Mouse (Mus musculus) olfactory bulb, adult 2 months (tissue): Measurements from ENCODE around the gene Bach2.

Experiments
- CTCF ChIP-seq: fragments of 200-500 bp; IDR thresholded peaks from 2 replicates; pipeline ENCODE4 v1.5.1; 2012; ENCODE audit warnings: low read depth, mild to moderate bottlenecking, low read length, moderate library complexity; ENCODE audit not compliant: insufficient read depth
- POLR2A ChIP-seq: fragments of 200-500 bp; IDR thresholded peaks from 2 replicates; pipeline ENCODE4 v1.6.1; 2012; ENCODE audit warnings: mild to moderate bottlenecking, low read depth, low read length, moderate library complexity; ENCODE audit not compliant: insufficient read depth

DNA sequence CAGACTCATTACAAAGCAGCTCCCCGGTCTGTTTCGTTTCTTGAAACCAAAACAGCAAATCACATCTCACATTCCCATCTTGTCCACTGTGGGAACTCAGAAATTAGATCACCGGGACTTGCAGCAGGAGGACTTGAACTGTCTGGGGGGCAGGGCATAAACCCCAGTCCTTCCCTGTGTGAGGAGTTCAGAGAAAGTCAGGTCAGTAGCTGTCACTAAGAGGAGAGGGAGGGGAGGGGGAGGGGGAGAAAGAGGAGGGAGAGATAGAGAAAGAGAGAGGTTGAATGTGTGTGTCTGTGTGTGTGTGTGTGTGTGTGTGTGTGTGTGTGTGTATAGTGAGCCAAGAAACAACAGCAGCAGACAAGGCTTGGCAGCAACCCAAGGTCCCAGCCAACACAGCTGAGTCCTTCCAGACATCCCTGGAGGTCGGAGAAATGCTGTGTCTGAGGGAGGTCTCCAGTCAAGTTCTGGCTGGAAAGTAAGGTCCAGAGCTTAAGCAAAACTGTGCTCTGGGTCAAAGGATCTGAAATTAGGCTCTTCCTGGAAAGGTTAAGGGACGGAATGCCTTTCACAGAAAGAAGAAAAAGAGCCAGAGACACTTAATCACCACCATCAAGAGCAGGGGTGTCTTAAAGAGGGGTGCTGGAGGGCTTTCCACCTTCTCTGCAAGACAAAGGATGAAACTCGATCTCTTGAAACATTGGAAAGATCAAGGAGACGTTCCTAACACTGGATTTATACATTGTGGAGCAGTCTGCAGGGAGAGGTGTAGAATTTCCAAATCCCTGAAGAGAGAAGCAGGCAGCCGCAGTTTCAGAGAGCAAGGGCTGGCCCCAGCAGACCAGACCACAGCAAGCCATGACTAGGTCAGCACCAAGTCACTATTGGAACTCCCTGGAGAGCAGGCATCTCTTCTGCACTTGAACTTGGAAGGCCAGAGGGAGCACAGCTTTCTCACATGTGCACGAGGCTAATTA, 42.4 kb upstream of the Bach2 start:
- TF ChIP-seq POLR2A (no peak), CTCF (no peak)
